Mouse (Mus musculus) heart, adult 2 months (tissue): ENCODE results near the gene Gtse1.

ENCODE experiments used
- CTCF ChIP-seq: fragments of 200-600 bp; IDR thresholded peaks from 2 replicates; pipeline ENCODE4 v1.8.1; 2022; ENCODE audit warnings: antibody characterized with exemption, mild to moderate bottlenecking, moderate library complexity
- POLR2A ChIP-seq: fragments of 200-500 bp; IDR thresholded peaks from 2 replicates; pipeline ENCODE4 v1.6.1; 2011; ENCODE audit warnings: mild to moderate bottlenecking, low read depth, low read length, control low read depth; ENCODE audit not compliant: insufficient read depth

DNA sequence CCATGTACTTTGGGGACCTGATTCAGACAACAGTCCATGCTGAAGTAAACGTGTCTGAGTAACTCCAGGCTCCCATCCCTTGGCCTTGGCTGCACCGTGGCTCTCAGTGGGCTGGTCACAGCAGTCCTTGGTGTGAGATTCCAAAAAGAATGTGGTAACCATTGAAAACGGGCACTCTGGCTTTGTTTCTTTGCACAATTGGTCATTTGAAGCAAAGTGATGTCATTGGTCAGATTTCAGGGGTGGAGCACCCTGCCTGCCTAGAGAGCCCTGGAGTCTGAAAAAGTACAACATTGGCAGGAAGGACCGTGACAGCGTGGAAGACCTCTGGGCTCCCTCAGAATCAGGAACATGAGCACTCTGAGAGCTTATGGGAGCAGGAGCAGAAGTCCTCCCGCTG lies 39.9 kb downstream of the Gtse1 start:
- TF ChIP-seq POLR2A (no peak), CTCF (no peak)
